Mouse (Mus musculus): ENCODE measurements around the gene Slfn9.
"Not testable (repeated sequence)": the region's sequence is repeated elsewhere in the genome, so short reads cannot be mapped to it uniquely, and the experiment has no call there.

Gene Slfn9

GRCm38 (mm10) chr11:82991469-82992166, at the start of gene Slfn9:
TSS of gene Slfn9 (minus strand) at chr11:82991830.
- DNase-seq (ENCODE audit: low spot score in 2 of 2), result peak; percentile 35 to 36

- DNase-seq (ENCODE audit: low spot score in 2 of 2), result no peak
Observed at GRCm38 (mm10) chr11:83041000-83041399, 49.4 kb upstream of the Slfn9 start.

GRCm38 (mm10) chr11:83040325-83040724, 48.7 kb upstream of the Slfn9 start:
- DNase-seq (ENCODE audit: low spot score in 2 of 2), result no peak

- DNase-seq (ENCODE audit: low spot score in 2 of 2), result no peak
Observed at GRCm38 (mm10) chr11:83039796-83040195, 48.2 kb upstream of the Slfn9 start.

GRCm38 (mm10) chr11:83039156-83039555, 47.5 kb upstream of the Slfn9 start:
- no peak for DNase-seq (ENCODE audit: low spot score in 2 of 2)

GRCm38 (mm10) chr11:83038686-83039085, 47.1 kb upstream of the Slfn9 start:
- DNase-seq (ENCODE audit: low spot score in 2 of 2), result not testable (repeated sequence)

GRCm38 (mm10) chr11:83020621-83021020, 29.0 kb upstream of the Slfn9 start, which contains the start of gene Slfn8:
TSS of gene Slfn8 (minus strand) at chr11:83020810.
- peak; percentile 28 to 36 for DNase-seq (ENCODE audit: low spot score in 2 of 2)

GRCm38 (mm10) chr11:83019561-83020519, 28.2 kb upstream of the Slfn9 start:
- not testable (repeated sequence) for DNase-seq (ENCODE audit: low spot score in 2 of 2)

- DNase-seq (ENCODE audit: low spot score in 2 of 2), result no peak
Observed at GRCm38 (mm10) chr11:83016093-83016492, 24.5 kb upstream of the Slfn9 start.

- DNase-seq (ENCODE audit: low spot score in 2 of 2), result no peak
Observed at GRCm38 (mm10) chr11:83013356-83013755, 21.7 kb upstream of the Slfn9 start.

- peak in 1 of 2 experiments; percentile 26 for DNase-seq (ENCODE audit: low spot score in 2 of 2)
Observed at GRCm38 (mm10) chr11:82990612-82991385, 831 bp downstream of the Slfn9 start.

GRCm38 (mm10) chr11:82989357-82989756, 2.3 kb downstream of the Slfn9 start:
- DNase-seq (ENCODE audit: low spot score in 2 of 2), result no peak

GRCm38 (mm10) chr11:82987621-82988020, 4.0 kb downstream of the Slfn9 start:
- no peak for DNase-seq (ENCODE audit: low spot score in 2 of 2)

- DNase-seq (ENCODE audit: low spot score in 2 of 2), result no peak
Observed at GRCm38 (mm10) chr11:82983193-82983592, 8.4 kb downstream of the Slfn9 start.

GRCm38 (mm10) chr11:82982409-82982808, 9.2 kb downstream of the Slfn9 start:
- not testable (repeated sequence) for DNase-seq (ENCODE audit: low spot score in 2 of 2)

- DNase-seq (ENCODE audit: low spot score in 2 of 2), result no peak
Observed at GRCm38 (mm10) chr11:82973916-82974315, 17.7 kb downstream of the Slfn9 start.

GRCm38 (mm10) chr11:82971590-82971974, 20.0 kb downstream of the Slfn9 start:
- DNase-seq (ENCODE audit: low spot score in 2 of 2), result no peak

GRCm38 (mm10) chr11:82970712-82971589, 20.7 kb downstream of the Slfn9 start:
- DNase-seq (ENCODE audit: low spot score in 2 of 2), result peak; percentile 45 to 52

- no peak for DNase-seq (ENCODE audit: low spot score in 2 of 2)
Observed at GRCm38 (mm10) chr11:82962215-82962614, 29.4 kb downstream of the Slfn9 start.

GRCm38 (mm10) chr11:82961743-82962142, 29.9 kb downstream of the Slfn9 start:
- DNase-seq (ENCODE audit: low spot score in 2 of 2), result no peak

GRCm38 (mm10) chr11:82959613-82960012, 32.0 kb downstream of the Slfn9 start:
- DNase-seq (ENCODE audit: low spot score in 2 of 2), result peak in 1 of 2 experiments; percentile 25

Measured in right cerebral cortex, postnatal 10 days (tissue).